Mouse (Mus musculus) cerebellum, adult 11 months (tissue): ENCODE measurements at regions not wholly inside any gene's neighbourhood (a gene's known extent, or its start where the extent isn't known, plus 50 kb on each side); places are given as distances from the start of the nearest gene placed in this dataset.
"Not testable (repeated sequence)": the region's sequence is repeated elsewhere in the genome, so short reads cannot be mapped to it uniquely, and the experiment has no call there.

Source experiments
- DNase-seq: peaks from one replicate; pipeline ENCODE4 v3.0.0; 2022

- no peak for DNase-seq
Observed at GRCm38 (mm10) chr11:7794206-7794605, 580.5 kb upstream of the Igfbp3 start.

GRCm38 (mm10) chr11:7780476-7781112 lies 566.9 kb upstream of the Igfbp3 start:
- DNase-seq, result no peak

- DNase-seq, result not testable (repeated sequence)
Observed at GRCm38 (mm10) chr11:7775361-7775760, 561.6 kb upstream of the Igfbp3 start.

- DNase-seq, result no peak
Observed at GRCm38 (mm10) chr11:7765303-7765702, 551.6 kb upstream of the Igfbp3 start.

GRCm38 (mm10) chr11:7758862-7759467 lies 545.2 kb upstream of the Igfbp3 start:
- DNase-seq, result no peak
